Mouse (Mus musculus) hindbrain, embryonic 16.5 days (tissue): ENCODE data around the gene Pspn. TPM values are rescaled to one million over a fixed set of nuclear protein-coding genes. Genes with fewer than 3 reads are reported as not detected.

ENCODE experiments used
- ATAC-seq: fragments of 200-750 bp; cut with Nextera tagmentation; 2 replicates; pipeline ENCODE4 v1.8.0; 2017; ENCODE audit warnings: moderate TSS enrichment, moderate library complexity
- H3K27ac ChIP-seq: fragments of 300-500 bp; sonication (generic); 2 replicates; pipeline ENCODE4 v1.5.1; 2014; ENCODE audit warnings: low read depth, mild to moderate bottlenecking, control low read depth, low read length, moderate library complexity
- H3K27me3 ChIP-seq: fragments of 300-500 bp; sonication (generic); replicated peaks from 2 replicates; pipeline ENCODE4 v1.6.1; 2014; ENCODE audit warnings: low read length; ENCODE audit not compliant: control insufficient read depth, insufficient read depth
- H3K36me3 ChIP-seq: fragments of 300-500 bp; sonication (generic); 2 replicates; pipeline ENCODE4 v1.6.1; 2014; ENCODE audit warnings: mild to moderate bottlenecking, low read length, moderate library complexity, mixed read lengths; ENCODE audit not compliant: control insufficient read depth, insufficient read depth
- H3K4me1 ChIP-seq: fragments of 300-500 bp; sonication (generic); 2 replicates; pipeline ENCODE4 v1.6.1; 2014; ENCODE audit warnings: low read depth, low read length; ENCODE audit not compliant: control insufficient read depth, insufficient read depth
- H3K4me2 ChIP-seq: fragments of 300-500 bp; sonication (generic); 2 replicates; pipeline ENCODE4 v1.6.1; 2014; ENCODE audit warnings: mild to moderate bottlenecking, low read length, control low read depth, moderate library complexity
- H3K4me3 ChIP-seq: fragments of 300-500 bp; sonication (generic); 2 replicates; pipeline ENCODE4 v1.5.1; 2014; ENCODE audit warnings: mild to moderate bottlenecking, low read length, control low read depth, moderate library complexity
- H3K9ac ChIP-seq: fragments of 300-500 bp; sonication (generic); 2 replicates; pipeline ENCODE4 v1.6.1; 2014; ENCODE audit warnings: low read depth, mild to moderate bottlenecking, control low read depth, low read length, moderate library complexity
- H3K9me3 ChIP-seq: fragments of 300-500 bp; sonication (generic); 2 replicates; pipeline ENCODE4 v1.6.1; 2014; ENCODE audit warnings: mild to moderate bottlenecking, low read length, moderate library complexity; ENCODE audit not compliant: control insufficient read depth
- WGBS: fragments of 180-500 bp; shearing (Covaris S2); extraction: QIAGEN DNeasy Blood & Tissue Kit; methylation state at CpG from one replicate; pipeline ENCODE4 v1.1.7; 2014; 5-methylcytosine and 5-hydroxymethylcytosine counted together
- polyA plus RNA-seq: library from polyadenylated mRNA; unstranded; fragments of >200 nt; fragmentation: Nextera tagmentation; extraction: Ambion mirVana; gene quantifications from 2 replicates; pipeline ENCODE4 v1.2.1, GENCODE M21; 2015

Gene Pspn
- polyA plus RNA-seq, 1 experiment from 2014 or later: not detected

DNA sequence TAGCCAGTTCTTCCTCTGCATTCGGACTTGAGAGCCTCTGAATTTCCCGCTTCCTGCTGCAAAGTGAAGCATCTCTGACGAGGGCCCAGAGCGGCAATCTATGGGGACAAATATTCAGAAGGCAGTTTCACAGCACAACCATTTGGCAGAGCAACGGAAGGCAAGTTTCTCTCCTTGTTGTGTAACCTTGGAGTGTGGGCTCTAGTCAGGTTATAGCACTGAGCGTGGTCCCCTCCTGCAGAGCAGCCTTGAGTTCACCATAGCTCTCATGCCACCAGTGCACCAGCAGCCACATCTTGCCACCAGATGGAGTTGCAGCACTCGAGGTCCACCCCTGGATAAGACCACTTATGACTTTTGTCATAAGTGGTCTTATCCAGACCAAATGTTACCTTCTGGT lies 11.4 kb downstream of the Pspn start:
- Histone ChIP-seq H3K4me1 (peaks cover 9% of the 10 kb centered on the region), H3K27me3 (no peaks in the 10 kb centered on the region), H3K4me3 (no peak overlapping the region), H3K27ac (no peak overlapping the region), H3K4me2 (no peak overlapping the region), H3K9ac (no peak overlapping the region), H3K9me3 (no peaks in the 10 kb centered on the region), H3K36me3 (peaks cover 8% of the 10 kb centered on the region)
- ATAC-seq: no peak
- WGBS: 87% methylated on average over 7 of the region's 7 CpGs

DNA sequence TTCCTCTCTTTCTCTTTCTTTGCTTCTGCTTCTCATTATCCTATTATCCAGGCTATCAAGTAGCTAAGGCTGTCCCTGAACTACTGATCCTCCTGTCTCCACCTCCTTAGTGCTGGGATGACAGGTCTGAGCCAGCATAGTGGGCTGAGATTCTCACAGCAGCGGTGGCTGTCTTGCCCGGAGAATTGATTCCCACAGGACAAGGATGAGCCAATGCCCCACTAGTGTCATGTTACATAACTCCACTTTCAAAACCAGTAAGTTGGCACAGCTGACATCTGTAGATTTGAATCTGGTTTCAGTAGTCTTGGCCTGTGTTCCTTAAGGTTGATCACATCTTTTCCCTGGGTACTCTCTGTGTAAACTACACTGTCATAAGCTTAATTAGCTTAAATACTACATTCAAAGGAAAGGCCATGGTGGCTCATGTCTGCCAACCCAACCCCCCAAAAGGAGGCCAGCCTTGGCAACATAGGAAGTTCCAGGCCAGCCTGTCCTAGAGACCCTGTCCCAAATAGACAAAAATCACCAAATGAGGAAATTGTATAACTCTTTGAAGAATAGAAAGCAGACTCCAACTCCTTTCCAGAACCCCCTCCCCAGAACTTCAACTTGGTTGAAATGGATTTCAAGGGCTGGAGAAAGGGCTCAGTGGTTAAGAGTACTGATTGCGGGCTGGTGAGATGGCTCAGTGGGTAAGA lies 13.6 kb downstream of the Pspn start:
- 83% methylated on average over 3 of the region's 3 CpGs for WGBS
- Histone ChIP-seq H3K27me3 (no peaks in the 10 kb centered on the region), H3K4me3 (no peak overlapping the region), H3K9ac (no peak overlapping the region), H3K27ac (no peak overlapping the region), H3K9me3 (no peaks in the 10 kb centered on the region), H3K4me1 (peaks cover 5% of the 10 kb centered on the region), H3K4me2 (no peak overlapping the region), H3K36me3 (no peaks in the 10 kb centered on the region)
- no peak for ATAC-seq

DNA sequence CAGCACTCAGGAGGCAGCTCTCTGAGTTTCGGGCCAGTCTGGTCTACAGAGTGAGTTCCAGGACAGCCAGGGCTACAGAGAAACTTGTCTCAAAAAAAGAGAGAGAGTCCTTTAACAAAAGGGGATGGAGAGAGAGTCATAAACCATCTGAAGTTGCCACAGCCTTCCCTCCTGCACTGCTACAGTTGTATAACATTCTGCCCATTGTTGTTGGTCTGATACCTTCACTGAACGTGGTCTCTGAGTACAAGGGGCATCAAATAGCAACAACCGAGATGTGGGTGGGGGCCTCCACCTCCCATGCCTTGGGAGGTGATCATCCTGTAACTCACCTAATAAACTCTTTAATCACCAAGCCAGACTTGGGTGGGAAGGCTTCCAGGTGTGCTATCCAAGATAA lies 14.2 kb downstream of the Pspn start:
- H3K4me3 ChIP-seq: no peak overlapping the region
- no peaks in the 10 kb centered on the region for H3K4me1 ChIP-seq
- 73% methylated on average over 3 of the region's 3 CpGs for WGBS
- H3K27ac ChIP-seq: no peak overlapping the region
- no peak for ATAC-seq
- H3K9ac ChIP-seq: no peak overlapping the region
- H3K36me3 ChIP-seq: no peaks in the 10 kb centered on the region
- no peaks in the 10 kb centered on the region for H3K9me3 ChIP-seq
- H3K27me3 ChIP-seq: no peaks in the 10 kb centered on the region
- no peak overlapping the region for H3K4me2 ChIP-seq

DNA sequence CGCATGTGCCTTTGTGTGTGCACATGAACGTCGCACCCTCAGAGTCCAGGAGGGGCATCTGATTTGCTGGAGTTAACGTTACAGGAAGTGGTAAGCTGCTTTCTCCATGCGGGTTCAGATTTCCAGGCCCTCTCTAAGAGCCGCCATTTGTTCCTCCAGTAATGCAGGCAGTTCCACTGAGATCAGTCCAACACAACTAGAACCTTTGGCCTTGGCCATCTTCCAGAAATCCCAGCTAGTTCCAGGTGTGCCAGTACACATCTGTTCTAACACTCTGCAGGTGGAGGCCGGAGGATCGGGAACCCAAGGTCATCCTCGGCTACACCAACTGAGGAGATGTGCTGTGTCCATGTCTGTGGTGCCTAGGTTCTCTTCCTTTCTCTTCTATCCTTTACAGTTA lies 14.9 kb downstream of the Pspn start:
- Histone ChIP-seq H3K27me3 (no peaks in the 10 kb centered on the region), H3K9ac (no peak overlapping the region), H3K36me3 (no peaks in the 10 kb centered on the region), H3K27ac (no peak overlapping the region), H3K4me1 (no peaks in the 10 kb centered on the region), H3K4me2 (no peak overlapping the region), H3K9me3 (no peaks in the 10 kb centered on the region), H3K4me3 (no peak overlapping the region)
- ATAC-seq: no peak
- WGBS: 83% methylated on average over 9 of the region's 9 CpGs

DNA sequence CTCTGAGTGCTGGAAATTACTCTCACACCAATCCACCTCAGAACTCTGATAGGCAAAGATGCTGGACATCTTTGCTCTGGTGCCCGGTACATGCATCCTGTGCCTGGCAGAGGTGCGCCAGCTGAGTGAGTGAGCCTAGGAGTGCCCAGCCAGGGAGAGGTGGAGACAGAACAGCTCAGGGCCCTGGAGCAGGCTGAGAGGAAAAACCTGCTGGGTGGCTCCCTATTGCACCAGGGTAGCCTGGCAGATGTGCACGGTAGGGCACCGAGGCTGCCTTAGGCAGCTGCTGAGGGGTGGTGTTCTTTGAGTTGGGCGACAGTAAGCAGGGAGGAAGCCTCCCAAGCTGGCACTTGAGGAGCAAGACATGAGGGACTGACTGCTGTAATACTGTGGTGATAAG lies 17.8 kb downstream of the Pspn start, which contains the start of gene Acer1:
Gene Acer1 (minus strand): TSS at position 114 of the 400 bp plus-strand sequence.
- H3K27me3 ChIP-seq: no peaks in the 10 kb centered on the region
- no peaks in the 10 kb centered on the region for H3K36me3 ChIP-seq
- no peak within 1 kb of the TSS for H3K9ac ChIP-seq
- no peaks in the 10 kb centered on the region for H3K4me1 ChIP-seq
- no peak within 1 kb of the TSS for H3K4me2 ChIP-seq
- 72% methylated on average over 5 of the region's 5 CpGs for WGBS
- H3K9me3 ChIP-seq: no peaks in the 10 kb centered on the region
- H3K4me3 ChIP-seq: no peak within 1 kb of the TSS
- no peak for ATAC-seq
- H3K27ac ChIP-seq: no peak within 1 kb of the TSS

DNA sequence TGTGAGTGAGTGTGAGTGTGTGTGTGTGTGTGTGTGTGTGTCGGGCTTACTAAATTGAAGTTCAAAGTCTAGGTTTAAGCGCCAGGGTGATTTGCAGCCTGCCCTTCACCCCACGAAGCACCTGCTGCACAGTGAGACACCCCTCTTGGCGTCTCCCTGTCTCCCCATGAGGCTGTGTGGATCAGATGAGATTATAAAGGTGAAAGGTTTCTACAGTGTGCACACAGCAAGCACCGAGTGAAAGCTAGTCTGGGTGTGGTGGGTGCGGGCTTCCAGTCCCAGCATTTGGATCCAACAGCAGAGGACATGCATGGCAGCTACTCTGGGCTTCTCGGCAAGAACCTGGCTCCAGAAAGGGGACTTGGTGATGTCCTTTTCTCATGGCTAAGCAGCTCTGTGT lies 18.8 kb downstream of the Pspn start:
- H3K4me3 ChIP-seq: no peak overlapping the region
- no peaks in the 10 kb centered on the region for H3K4me1 ChIP-seq
- no peaks in the 10 kb centered on the region for H3K36me3 ChIP-seq
- H3K27me3 ChIP-seq: no peaks in the 10 kb centered on the region
- no peak for ATAC-seq
- H3K4me2 ChIP-seq: no peak overlapping the region
- H3K9me3 ChIP-seq: no peaks in the 10 kb centered on the region
- H3K27ac ChIP-seq: no peak overlapping the region
- 84% methylated on average over 7 of the region's 7 CpGs for WGBS
- H3K9ac ChIP-seq: no peak overlapping the region

DNA sequence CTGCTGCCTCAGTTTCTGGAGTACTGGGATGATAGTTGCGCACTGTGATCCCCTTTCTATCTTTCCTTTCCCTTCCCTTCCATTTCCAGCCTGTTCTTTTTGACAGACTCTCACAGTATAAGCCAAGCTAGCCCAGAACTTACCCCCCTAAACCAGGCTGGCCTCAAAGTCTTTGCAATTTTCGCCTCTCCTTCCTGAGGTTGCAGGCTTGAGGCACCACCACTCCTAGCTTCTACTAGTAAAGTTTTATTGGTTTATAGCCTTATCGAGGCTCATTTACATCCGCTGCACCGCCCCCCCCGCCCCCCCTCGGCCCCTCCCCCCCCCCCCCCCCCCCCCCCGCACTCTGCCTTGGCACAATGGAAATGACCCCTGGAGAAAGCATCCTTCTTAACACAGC lies 20.3 kb downstream of the Pspn start:
- Histone ChIP-seq H3K4me2 (no peak overlapping the region), H3K4me3 (no peak overlapping the region), H3K27me3 (no peaks in the 10 kb centered on the region), H3K9me3 (no peaks in the 10 kb centered on the region), H3K27ac (no peak overlapping the region), H3K9ac (no peak overlapping the region), H3K36me3 (no peaks in the 10 kb centered on the region), H3K4me1 (no peaks in the 10 kb centered on the region)
- 30% methylated on average over 7 of the region's 8 CpGs for WGBS
- ATAC-seq: no peak

DNA sequence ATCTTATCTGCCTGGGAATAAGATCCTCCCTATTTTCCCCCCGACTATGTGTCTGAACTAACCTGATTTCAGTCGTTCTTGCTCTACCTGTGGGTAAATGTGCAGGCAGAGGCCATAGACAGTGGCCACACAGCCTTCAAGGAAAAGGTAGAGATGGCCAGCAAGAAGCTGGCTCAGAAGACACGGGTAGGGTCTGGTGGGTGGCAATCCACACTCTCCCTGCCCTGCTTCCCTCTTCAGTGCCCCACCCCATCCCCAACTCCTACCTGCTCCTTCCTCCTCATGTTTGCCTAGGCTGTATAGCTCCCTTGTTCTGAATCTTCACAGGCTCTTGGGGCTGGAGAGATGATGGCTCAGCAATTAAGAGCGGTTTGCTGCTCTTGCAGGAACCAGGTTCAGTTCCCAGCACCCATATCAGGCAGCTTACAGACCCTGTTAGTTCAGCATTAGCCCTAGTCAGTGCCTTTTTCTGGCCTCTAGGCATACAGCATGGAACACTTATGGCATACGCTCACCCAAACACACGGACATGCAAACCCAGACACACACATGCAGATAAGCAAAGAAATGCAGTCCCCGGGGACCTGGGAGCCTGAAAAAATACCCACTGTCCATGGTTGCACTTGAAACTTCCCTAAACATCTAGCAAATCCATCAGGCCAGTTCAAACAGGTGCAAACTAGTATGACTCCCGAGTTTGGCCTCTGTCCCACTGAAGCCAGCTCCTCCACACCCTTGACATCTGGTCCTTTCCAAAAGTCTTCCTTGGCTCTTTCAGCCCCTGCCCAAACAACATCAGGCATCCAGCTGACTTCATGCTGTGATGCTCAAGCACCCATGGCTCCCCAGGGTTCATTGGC lies 23.1 kb downstream of the Pspn start:
- no peaks in the 10 kb centered on the region for H3K9me3 ChIP-seq
- no peak overlapping the region for H3K4me3 ChIP-seq
- WGBS: 77% methylated on average over 8 of the region's 8 CpGs
- H3K4me1 ChIP-seq: no peaks in the 10 kb centered on the region
- no peak overlapping the region for H3K27ac ChIP-seq
- no peaks in the 10 kb centered on the region for H3K36me3 ChIP-seq
- H3K27me3 ChIP-seq: no peaks in the 10 kb centered on the region
- no peak overlapping the region for H3K9ac ChIP-seq
- no peak for ATAC-seq
- no peak overlapping the region for H3K4me2 ChIP-seq

DNA sequence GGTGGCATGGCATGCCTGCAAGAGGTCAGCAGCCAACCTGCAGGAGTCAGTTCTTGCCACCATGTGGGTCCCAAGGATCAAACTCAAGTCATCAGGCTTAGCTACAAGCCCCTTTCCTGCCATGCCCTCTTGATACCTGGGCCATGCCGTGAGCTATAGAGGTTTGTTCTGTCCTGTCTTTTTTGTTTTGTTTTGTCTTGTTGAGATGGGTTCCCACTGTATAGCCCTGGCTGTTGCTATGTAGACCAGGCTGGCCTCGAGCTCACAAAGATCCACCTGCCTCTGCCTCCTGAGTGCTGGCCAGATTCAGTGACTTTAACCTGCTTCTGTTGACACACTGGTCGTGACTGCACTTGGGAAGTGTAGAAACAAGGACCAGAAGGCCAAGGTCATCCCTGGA lies 24.4 kb downstream of the Pspn start:
- 82% methylated on average over 3 of the region's 3 CpGs for WGBS
- Histone ChIP-seq H3K9ac (no peak overlapping the region), H3K4me3 (no peak overlapping the region), H3K4me2 (no peak overlapping the region), H3K27ac (no peak overlapping the region), H3K9me3 (no peaks in the 10 kb centered on the region), H3K36me3 (no peaks in the 10 kb centered on the region), H3K4me1 (no peaks in the 10 kb centered on the region), H3K27me3 (no peaks in the 10 kb centered on the region)
- no peak for ATAC-seq
